Mouse (Mus musculus) T-helper 1 cell (primary cell): ENCODE data around the gene St3gal4.

Source experiments
- in situ Hi-C: fragments of 300-600 bp; cut with MboI, MseI; formaldehyde crosslinking; loops from one replicate; pipeline ENCODE4 v1.15.1; 2025; ENCODE audit warnings: high pct_unique_total_duplicates

St3gal4 gene

DNA sequence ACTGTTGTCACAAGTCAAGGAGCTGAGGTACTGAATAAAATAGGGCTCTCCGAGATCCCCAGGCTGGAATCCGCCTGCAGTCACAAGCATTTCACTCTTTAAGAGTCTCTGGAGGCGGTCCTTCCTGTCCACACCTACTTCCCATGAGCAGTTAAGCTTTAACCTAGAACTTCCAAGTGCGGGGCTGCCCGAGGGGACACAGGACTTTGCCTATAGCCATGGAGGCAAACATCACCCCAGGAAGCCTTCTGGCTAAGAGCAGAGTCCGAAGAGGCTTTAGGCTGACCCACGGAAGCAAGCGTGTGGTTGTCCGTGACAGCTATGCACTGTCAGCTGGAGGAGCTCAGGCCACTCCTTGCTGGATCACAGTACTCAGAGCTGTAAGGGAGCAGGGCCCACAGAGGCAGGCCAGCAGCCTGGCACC, 9.9 kb upstream of the St3gal4 start:
- in situ Hi-C loops, result no loop called here

DNA sequence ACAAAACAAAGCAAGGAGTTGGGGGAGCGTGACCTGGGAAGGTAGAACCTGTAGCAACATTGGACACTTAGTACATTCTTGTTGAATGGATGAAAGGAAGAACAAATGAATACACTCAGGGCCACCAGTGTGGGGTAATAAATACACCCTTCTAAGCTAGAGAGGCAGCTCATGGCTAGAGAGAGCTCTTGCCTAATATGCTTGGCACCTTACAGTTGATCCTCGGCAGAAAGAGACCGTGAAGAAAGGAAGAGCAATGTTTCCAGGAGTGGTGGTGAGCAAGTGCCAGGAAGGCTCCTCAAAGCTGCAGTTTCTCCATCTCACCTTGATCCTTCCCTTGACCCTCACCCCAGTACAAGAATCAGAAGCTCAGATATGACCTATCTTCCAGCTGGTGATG, 9.5 kb upstream of the St3gal4 start:
- in situ Hi-C loops, result no loop called here

DNA sequence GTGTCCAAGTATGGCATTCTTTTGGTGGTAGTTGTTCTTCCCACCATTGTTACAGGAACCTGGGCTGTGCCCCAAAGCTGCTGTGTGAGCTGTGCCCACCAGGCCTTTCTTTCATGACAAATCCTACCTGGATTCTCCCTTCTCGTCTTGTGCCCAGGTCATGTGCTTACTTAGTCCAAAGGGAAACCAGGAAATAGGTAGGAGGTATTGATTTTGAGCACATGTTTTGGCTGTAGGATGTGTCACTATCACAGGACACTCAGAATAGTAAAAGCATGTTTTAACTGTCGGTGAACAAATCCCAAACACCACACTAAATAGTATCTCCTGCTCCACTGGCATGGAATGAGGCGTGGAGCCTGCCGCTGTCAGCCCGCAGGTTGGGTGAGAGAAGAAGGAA, 8.5 kb upstream of the St3gal4 start:
- in situ Hi-C loops, result no loop called here

DNA sequence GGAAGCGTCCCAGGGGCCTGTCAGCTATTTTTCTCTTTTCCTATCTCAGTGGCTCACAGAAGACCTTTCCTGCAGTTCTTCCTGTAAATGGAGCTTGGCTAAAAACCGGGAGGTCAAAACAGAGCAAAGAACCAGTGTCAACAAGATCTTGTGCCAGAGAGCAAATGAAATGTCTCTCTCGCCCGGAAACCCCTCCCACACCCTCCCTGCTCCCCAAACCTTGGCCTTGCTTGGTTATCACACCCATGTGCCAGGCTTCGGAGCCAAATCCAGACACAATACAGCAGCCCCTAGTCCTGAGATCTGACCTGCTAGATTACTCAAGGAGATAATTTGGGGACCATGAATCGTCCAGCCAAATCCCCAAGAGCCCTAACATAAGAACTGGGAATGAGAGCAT, 8.1 kb upstream of the St3gal4 start:
- in situ Hi-C loops, result no loop called here

DNA sequence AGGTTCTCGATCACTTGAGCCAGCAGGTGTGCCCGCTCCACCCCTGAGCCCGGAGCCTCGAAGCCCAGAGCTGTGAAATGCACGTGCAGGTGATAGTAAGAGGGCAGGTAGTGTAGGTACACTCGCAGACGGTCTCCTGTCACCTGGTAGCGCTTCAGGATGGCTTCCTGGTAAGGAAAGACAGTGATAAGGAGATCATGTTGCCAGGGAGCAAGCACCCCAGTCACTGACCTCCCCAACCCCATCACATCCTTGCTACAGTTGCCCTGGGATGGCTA, 5.5 kb upstream of the St3gal4 start:
- in situ Hi-C loops, result loop anchor here (5.0 kb wide), 1 partner anchor 88 kb away; the partner anchor contains the start of gene Foxred1

DNA sequence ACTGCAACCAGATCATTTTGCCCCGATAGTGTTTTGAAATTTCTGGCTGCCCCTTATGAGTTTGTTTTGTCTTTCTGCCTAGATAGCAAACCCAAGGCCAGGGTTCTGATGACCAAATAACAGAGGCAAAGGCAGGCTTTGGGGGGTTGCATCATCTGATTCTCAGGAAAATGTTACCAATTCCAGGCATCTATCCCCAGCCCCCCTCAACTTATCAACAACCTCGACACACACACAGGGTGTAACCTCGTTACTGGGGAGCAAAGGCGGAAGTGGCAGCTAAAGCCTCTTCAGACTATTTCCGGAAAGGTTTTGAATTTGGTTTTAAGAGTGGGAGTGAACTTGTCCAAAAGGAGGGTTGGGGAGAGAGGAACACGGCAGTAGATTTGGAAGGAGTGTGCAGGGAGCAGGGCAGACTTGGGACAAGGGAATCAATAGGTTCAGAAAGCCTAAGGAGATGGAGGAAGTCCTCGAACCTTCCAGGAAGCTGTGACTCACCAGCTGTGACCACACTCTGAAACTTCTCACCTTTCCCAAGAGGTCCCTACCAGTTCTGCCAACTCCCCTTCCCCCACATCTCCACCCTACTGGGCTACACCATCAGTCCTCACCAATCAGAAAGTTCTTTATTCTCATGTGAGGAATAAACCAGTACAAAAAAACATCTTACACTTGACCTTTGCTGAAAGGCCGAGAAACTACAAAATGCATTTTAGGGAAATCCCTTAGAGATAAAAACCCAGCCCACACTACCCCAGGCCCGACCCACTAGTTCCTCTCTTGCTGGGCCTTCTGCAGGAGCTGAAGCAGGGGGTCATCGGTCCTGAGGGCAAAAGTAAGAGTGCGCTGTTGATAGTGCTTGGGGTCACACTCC, 5.0 kb upstream of the St3gal4 start:
- in situ Hi-C loops, result loop anchor here (5.0 kb wide), 1 partner anchor 88 kb away; the partner anchor contains the start of gene Foxred1

DNA sequence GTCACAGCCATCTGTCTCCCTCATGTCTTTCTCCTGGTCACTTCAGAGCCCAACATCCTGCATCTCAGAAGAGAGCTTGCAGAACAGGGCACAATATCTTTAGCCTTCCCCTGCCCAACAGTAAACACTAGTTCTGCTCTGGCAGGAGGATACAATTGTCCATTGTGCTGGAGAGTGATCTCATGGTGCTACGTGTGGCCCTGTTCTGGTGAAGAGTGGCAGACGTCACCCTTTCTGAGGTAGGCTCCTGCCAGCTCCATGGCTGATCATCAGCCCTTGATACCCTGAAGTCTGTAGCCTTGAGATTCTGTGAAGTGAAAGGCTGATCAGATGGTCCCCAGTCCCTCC, 4.4 kb upstream of the St3gal4 start:
- in situ Hi-C loops, result loop anchor here (5.0 kb wide), 1 partner anchor 89 kb away; the partner anchor contains the start of gene Foxred1

DNA sequence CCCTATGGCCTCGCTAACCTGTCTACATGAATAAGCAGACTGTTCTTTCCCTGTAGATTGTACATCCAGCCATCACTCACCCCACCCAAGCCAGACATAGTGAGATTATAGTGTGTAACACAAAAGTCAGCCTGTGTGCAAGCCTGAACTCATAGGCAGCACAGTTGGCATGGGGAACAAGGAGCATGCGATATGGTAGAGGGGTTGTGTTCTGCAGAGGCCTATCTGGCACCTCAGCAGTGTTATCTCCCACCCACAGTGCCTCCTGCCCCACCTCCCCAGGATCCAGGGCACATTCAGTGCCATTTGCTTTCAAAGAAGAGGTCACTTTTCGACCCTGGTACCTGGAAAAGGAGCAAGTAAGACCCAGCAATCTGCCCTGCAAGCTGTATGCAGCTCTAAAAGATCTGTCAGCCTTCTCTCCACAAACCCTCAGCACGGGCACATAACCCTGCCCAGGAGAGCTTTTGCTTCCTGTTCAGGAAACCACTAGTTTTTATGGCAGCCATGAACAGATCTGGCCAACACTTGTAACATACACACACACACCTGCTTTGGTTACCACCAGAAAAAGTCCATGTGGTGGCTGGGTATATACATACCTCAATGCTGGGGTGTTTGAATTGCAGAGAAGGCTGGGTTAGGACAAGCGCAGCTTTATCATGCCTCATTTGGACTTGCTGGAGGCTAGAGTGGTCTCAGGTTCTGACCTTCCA, 3.6 kb upstream of the St3gal4 start:
- in situ Hi-C loops, result loop anchor here (5.0 kb wide), 1 partner anchor 90 kb away; the partner anchor contains the start of gene Foxred1

DNA sequence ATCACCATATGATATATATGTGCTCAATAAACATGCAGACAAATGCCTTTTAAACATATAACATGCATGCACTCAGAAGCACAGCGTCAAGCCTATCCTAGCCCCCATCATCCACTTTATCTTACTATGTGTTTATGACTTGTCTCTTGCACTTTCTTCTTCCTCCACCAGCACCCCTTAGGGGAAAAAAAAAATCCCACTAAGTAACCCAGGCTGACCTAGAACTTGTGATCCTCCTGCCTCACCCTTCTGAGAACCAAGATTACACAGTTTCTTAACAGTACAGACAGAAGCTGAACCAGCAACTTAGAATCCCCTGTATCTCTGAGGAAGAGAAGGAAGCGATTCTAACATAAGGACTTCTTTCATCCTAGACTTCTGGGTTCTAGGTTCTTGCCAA, 505 bp downstream of the St3gal4 start:
- in situ Hi-C loops, result no loop called here

DNA sequence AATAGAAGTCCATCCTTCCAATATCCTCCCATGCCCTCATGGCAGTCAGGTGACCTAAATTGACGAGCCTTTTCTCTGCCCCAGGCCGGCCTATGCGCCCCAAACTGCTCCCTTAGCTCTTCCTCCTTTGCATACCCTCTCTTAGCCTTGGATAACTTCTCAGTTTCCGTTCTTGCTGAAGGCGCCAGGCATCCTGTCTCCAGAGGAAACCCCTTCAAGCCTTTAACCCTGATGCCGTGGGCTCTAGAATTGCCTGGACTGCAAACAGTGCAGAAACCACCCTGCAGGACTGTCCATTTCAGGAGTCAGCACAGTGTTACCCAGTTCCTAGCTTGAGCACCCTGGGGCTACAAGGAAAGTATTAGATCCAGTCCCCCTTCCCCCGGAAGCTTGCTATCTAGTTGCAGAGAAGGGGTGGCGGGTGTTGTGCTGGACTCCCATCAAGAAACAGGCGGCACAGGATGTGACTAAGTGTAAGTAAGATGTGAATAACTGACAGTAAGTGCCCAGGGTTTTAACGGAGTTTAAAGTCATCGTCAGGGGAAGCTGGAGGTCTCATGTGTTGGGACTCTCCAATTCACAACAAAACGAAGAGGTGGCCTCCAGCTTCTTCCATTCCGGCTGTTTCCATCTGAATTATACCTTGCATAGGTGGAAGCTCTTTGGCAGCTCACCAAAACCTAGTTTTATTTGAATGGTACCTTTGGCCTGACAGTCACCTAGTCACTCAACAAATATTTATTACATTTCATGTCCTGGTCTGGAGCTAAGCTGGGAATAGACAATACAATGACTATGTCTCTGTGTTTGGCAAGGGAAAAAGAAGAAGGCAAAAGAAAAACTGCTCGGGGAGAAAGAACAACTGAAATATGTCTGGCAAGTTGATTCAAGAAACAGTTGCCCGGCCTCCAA, 1.4 kb downstream of the St3gal4 start:
- in situ Hi-C loops, result no loop called here

DNA sequence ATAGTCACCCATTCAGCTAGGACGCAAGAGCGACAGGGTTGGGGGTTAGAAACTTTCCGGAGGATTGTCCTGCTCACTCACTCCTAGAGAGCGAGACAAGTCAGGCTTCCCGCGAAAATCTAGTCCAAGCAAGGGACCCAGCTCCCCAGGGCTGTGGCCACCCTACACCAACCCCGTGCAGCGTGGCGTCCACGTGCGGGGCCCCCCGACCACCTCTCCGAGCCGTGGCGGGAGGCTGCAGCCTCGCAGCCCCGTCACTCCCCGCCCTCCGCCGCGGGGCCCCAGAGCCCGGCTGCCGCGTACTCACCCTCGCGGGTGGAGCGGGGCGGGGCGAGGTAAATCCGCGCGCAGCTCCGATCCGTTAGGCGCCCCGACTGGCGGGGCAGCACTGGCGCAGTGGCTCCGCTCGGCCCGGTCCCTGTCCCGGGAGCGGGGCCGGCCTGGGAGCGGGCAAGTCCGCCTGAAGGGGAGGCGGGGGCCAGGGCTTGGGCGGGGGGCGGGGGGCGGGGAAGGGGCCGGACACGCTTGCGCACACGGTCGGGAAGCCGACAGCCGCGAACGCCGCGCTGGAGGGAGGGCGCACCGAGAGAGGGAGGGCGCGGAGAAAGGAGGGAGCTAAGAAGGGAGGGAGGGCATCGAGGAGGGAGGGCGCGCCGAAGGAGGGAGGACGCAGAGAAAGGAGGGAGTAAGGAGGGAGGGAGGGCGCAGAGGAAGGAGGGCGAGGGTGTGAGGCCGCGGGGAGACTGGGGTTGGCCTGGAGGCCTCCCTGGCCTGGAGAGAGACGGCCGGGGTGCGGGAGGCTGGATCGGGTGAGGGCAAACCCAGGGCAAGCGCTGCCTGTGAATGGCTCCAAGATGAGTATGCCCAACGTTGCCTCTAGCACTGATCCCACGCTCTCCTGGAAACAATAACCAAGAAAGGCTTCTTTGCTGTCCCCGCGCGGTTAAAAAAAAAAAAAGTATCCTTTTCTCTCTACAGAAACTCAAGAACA, 2.4 kb downstream of the St3gal4 start:
- in situ Hi-C loops, result no loop called here

DNA sequence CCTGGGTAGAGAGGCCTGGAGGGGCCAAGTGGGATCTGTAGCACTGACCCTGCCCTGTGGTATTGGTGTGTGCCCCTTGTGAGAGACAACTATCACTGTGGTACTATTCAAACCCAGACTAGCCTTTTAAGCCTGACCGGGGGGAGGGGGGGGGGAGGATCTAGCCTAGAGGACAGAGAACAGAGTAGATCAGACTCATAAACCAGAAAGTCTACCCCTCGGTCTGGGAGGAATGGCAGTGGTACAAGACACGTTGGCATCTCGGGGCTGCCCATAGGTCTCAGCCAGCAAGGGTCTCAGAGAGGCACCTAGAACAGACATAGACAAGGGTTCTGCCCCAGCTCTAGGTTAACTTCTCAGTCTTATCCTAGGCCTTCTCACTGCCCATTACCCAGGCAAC, 3.3 kb downstream of the St3gal4 start:
- in situ Hi-C loops, result no loop called here

DNA sequence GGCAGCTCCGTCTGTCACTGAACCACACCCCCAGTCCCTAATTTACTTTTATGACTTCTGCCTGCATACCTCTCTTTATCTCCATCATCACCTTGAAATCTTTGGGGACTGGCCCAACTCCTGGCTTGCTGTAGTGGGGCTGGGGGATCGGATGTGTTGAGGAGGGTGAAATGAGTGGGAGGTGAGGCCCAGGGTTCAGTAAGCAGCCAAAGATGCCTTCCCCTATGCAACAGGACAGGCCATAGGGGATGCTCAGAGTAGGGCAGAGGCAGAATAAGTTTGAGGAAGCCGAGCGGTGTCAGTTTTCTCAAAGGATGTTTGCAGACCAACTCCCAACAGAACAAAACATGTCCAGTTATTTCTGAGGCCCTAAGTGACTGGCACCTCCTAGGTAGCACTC, 3.8 kb downstream of the St3gal4 start:
- in situ Hi-C loops, result no loop called here

DNA sequence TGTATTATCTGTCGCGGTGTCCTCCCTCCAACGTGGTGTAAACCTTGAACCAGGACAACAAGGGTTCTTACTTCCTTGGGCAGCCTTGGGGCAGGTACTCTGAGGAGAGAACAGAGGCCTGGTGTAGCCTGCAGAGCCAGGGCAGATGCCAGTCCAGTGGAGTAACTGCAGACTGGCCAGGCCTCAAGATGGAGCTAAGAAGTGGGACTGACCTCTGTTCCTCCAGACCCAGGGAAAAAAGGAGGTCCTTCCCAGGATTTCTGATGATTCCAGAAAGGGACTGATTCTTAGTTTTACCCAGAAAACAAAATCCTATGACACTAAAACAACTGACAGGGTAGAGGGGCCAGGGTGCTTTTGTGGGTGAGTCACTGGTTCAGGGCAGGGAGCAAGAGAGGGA, 4.8 kb downstream of the St3gal4 start:
- in situ Hi-C loops, result no loop called here

DNA sequence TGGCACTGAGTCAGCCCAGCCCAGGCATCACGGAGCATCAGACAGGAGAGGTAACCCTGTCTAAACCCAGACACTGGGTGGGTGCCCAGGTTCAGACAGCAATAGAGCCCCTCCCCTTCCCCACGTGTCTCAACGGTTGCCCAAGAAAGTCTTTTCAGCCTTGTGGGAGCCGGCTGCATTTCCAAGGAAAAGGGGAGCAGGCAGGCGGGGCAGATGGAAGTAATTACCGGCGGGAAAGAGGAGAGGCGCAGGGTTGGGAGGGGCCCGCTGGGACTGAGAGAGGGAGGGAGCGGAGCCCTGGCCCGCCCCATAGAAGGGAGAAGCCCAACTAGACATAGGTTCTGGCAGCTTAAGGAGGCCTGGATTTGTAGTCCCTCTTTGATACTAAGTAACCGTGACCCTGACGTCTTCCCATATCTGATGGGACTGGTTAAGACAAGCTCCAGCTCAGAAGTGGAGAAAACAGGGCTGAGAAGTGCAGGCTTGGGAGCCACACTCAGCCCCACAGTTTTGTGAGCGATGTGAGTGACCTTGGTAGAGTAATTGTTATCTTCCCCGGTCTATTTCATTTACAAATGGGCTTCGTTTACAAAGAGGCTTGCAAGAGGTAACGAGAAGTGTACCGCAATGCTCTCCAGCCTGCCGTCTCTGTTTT, 7.0 kb downstream of the St3gal4 start:
- in situ Hi-C loops, result no loop called here

DNA sequence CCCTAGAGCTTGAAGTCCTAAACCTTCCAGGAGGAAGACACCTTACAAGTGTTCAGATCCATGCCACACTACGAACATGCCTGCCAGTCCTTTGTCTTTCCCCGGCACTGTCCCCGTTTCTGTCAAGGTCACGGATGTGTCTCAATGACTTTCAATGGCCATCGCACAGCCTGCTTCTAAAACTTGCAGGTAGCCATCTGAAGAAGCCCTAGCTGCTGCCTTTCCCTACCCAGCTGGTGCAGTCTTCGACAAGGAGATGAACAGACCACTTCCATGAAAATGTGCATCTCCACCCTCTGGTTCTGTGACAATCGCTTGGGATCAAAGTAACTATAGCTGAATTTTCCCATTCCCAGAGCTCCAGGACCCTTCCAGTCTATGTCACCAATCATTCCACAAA, 7.6 kb downstream of the St3gal4 start:
- in situ Hi-C loops, result no loop called here

DNA sequence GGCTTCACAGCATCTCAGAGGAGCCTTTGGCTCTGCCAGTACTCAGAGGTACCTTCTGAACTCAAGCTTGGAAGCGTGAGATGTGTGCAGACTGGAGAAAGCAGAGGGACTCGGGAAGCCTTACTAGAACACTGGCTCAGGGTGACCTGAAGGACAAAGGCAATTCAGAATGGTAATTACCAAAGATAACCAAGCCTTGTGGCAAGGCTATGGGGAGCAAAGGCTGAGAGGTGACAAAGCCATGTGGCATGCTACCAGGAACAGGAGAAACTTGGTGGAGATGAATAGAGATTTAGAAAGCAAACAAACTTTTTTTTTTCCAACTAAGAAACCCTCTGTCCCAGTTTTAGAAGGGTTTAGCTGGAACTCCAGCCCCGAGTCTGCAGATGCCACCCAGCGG, 8.5 kb downstream of the St3gal4 start:
- in situ Hi-C loops, result no loop called here

DNA sequence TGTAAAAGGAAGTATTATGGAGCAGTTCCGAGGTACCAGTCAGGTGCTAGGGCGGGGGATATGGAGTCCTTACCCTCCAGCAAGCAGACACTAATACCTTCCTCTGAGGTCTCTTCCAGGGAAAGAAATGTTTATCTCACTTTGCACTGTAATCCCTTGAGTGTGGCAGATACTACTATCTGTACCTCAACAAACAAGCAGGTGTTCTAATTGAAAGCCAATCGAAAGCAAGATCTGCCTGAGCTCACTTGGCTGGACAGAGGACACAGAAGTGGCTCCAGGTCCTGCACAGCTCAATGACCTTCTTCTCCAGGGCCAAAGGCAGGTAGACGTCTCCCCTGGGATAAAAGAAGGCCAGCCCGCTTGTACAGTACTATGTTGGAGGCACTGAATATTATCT, 9.0 kb downstream of the St3gal4 start:
- in situ Hi-C loops, result no loop called here

DNA sequence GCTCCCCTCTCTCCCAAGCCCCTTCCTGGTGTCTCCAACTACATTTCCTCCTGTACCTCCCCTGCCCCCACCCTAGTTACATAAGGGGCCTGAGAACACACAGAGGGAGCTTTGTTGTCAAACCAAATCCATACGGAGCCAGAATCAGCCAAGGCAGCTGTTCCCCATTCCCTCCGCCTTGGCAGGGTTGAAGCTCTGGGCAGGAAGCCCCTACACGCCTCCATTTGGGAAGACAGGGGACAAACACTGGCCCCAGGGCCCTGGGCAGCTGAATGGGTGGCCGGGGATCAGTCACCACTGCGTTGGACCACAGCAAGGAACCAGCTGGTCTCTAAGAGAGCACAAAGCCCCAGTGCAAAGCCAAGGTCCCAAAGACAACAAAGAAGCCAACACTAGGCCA, 10.2 kb downstream of the St3gal4 start:
- in situ Hi-C loops, result no loop called here

DNA sequence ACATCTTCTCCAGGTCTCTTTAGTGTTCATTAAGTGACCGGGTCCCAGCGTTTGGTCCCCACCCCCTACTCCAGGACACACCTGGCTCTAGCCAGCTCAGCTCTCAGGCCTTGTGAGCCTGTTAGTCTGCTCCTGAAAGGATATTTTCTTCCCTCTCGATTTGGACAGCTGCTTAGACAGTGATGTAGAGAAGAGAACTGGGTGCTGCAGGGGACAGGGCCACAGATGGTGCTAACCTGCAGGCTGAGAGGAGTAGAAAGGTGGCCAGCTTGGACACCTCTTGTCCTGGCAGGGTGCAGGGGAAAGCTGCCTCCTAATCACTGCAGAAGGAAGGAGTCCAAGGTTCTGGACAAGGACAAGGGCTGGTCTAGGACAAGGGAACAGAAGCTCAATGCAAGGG, 11.0 kb downstream of the St3gal4 start:
- in situ Hi-C loops, result no loop called here
